Mouse (Mus musculus): Measurements from ENCODE around the gene Pex1.

DNA sequence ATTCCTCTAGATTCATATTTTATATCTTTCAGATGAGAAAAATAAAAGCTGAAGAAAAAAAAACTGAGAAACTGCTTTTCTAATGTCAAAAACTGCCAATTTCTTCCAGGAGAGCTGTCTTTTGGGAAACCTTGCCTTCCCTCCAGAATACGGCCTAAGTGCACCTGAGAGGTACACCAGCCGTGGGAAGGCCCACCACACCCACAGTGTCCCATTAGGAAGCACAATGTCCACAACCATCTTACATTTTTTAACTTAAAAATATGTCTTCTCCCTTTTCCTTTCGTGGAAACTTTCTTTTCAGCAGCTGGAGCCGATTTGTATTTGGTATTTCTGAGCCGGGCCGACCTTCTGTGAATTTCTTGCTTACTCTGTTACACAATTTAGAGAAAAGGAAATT lies 50.7 kb downstream of the Pex1 start:
- TF ChIP-seq EP300 (IDR thresholded peaks at IDR 0.05) (no peak), CTCF (IDR thresholded peaks at IDR 0.05) (no peak)
